Mouse (Mus musculus) lung, adult 2 months (tissue): ENCODE measurements around the gene Slc45a2.

Source experiments
- CTCF ChIP-seq: fragments of 200-500 bp; IDR thresholded peaks from 2 replicates; pipeline ENCODE4 v1.5.1; 2011; ENCODE audit warnings: mild to moderate bottlenecking, low read length, control low read depth; ENCODE audit not compliant: insufficient read depth
- POLR2A ChIP-seq: fragments of 200-500 bp; IDR thresholded peaks from 2 replicates; pipeline ENCODE4 v1.6.1; 2011; ENCODE audit warnings: low read depth, mild to moderate bottlenecking, control low read depth, low read length, borderline replicate concordance; ENCODE audit errors: extremely low read depth

GRCm38 (mm10) chr15:11037376-11037695 lies 36.8 kb downstream of the Slc45a2 start:
- TF ChIP-seq CTCF, result no peak
- TF ChIP-seq POLR2A, result no peak
